Mouse (Mus musculus) heart, adult 18-20 months (tissue): ENCODE measurements around the gene Mmab. TPM values are rescaled to one million over a fixed set of nuclear protein-coding genes. Genes with fewer than 3 reads are reported as not detected.

Experiments used
- DNase-seq, 2 experiments: peaks; one replicate each; pipeline ENCODE4 v3.0.0; 2021 to 2022; ENCODE audit warnings: mixed read lengths in 1 of 2
- long read RNA-seq, 2 experiments: library from polyadenylated mRNA; stranded (forward); transcript quantifications; one replicate each; pipeline ENCODE4 v2.0.0; 2021
- total RNA-seq, 2 experiments: library from RNA; stranded (reverse); gene quantifications; 2 replicates each; pipeline ENCODE4 v1.2.3; 2021

Gene Mmab
- 10 to 100 TPM; 22.3 to 26.3 TPM for total RNA-seq
- long read RNA-seq, experiment 1, transcript Mmab-201 (9 exons, 3,020 nt): major isoform, 64 of 81 reads
- long read RNA-seq, experiment 1, partial matches to known transcripts: 1 of 81 reads
- long read RNA-seq, experiment 1, other reads (novel, unspliced or antisense): 14 of 81 reads
- long read RNA-seq, experiment 2, transcript Mmab-201 (9 exons, 3,020 nt): major isoform, 10 of 20 reads
- long read RNA-seq, experiment 2, partial matches to known transcripts: 2 of 20 reads
- long read RNA-seq, experiment 2, other reads (novel, unspliced or antisense): 6 of 20 reads

GRCm38 (mm10) chr5:114443566-114444367 is at the start of gene Mmab, which contains the start of gene Mvk:
Gene Mmab, minus strand, starts transcription at chr5:114444060.
Gene Mvk, plus strand, starts transcription at chr5:114444269.
- peak; percentile 98 to 99 for DNase-seq

DNA sequence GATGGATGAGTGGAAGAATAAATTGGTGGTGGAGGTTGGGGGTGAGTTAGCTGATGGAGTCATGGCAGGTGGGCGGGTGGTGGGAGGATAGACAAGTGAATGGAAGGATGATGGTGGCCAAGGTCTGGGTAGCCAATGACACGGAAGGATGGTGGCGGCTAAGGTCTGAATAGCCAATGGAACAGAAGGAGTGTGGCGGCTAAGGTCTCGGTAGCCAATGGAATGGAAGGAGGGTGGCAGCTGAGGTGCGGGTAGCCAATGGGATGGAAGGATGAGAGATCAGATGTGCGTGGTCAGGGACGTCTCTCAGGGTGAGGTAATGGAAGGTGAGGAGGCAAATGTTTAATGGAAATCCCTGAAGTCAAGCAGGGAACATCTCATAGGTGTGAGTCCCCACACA is 46.4 kb upstream of the Mmab start:
- DNase-seq: no peak

- no peak for DNase-seq
Observed at GRCm38 (mm10) chr5:114489570-114489969, 45.7 kb upstream of the Mmab start.

- peak in 1 of 2 experiments; percentile 15 for DNase-seq
Observed at GRCm38 (mm10) chr5:114485685-114486084, 41.8 kb upstream of the Mmab start.

GRCm38 (mm10) chr5:114482587-114483011 is 38.7 kb upstream of the Mmab start:
- no peak for DNase-seq

GRCm38 (mm10) chr5:114478267-114478666 is 34.4 kb upstream of the Mmab start:
- DNase-seq: no peak

- no peak for DNase-seq
Observed at GRCm38 (mm10) chr5:114474741-114475491, 31.1 kb upstream of the Mmab start.

DNA sequence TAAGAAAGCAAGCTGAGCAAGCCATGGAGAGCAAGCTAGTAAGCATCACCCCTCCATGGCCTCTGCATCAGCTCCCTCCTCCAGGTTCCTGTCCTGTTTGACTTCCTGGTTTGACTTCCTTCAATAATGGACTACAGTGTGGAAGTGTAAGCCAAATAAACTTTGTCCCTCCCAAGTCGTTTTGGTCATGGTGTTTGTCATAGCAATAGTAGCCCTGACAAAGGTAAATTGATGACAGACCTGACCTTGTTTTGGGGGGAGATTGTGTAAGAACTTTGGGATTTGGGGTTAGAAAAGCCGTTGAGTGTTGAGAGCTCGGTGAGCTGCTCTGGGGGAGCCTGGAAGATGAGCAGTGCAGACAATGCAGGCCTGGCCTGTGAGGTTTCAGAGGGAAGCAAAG is 26.5 kb upstream of the Mmab start:
- DNase-seq: no peak

DNA sequence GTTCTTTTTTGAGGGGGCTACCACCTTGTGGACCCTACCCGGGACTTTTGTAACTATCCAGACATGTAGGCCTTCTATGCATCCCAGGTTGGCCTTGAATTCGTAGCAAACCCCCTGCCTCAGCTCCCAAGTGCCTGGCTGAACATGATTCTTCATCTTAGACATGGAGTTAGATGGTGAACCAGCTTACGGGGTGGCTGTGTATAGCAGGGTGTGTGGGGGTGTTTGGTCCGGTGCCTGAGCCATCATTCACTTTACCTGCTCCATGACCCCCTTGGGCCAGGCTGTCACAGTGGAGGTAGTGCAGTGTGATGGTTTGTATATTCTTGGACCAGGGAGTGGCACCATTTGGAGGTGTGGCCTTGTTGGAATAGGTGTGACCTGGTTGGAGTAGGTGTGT is 24.1 kb upstream of the Mmab start:
- no peak for DNase-seq

DNA sequence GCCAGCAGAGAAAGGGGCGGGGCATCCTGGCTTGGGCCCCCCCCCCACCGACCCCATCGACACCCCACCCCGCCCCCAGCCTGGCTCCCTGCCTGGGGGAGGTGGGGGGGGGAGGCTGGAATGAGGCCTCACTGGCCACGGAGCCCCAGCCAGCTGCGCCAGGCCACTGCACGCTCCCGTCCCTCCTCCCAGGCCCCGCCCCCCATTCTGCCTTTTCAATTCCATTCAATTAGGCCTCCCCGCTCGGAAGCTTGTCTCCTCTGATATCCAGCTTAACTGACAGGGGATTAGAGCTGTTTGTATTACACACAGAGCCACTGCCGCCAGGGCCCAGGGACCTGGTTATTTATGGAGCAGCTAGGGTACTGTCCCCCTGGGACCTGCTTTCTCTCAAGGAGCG is 23.6 kb upstream of the Mmab start:
- DNase-seq: peak; percentile 56 to 72

DNA sequence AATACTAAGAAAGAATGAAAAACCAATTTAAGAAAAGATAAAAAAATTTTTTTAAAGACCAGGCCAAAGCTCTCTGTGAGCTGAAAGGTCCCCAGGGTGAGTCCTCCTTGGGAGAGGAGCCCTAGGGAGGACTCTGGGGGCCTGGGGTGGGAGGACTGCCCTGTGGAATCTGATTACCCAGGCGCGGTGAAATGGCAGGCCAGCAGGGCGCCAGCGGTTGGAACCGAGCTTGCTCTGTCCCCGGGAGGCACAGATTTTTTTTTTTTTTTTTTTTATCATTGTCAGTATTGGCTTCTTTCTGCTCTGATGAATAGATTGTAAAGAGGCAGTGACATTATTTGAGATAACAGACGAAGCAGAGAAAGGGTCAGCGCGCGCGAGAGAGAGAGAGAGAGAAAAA is 23.2 kb upstream of the Mmab start:
- no peak for DNase-seq

- DNase-seq: no peak
Observed at GRCm38 (mm10) chr5:114465641-114466040, 21.8 kb upstream of the Mmab start.

- no peak for DNase-seq
Observed at GRCm38 (mm10) chr5:114464561-114464960, 20.7 kb upstream of the Mmab start.

GRCm38 (mm10) chr5:114462067-114463040 is 18.5 kb upstream of the Mmab start:
- peak; percentile 73 to 74 for DNase-seq

GRCm38 (mm10) chr5:114461238-114461637 is 17.4 kb upstream of the Mmab start:
- peak; percentile 70 to 87 for DNase-seq

DNA sequence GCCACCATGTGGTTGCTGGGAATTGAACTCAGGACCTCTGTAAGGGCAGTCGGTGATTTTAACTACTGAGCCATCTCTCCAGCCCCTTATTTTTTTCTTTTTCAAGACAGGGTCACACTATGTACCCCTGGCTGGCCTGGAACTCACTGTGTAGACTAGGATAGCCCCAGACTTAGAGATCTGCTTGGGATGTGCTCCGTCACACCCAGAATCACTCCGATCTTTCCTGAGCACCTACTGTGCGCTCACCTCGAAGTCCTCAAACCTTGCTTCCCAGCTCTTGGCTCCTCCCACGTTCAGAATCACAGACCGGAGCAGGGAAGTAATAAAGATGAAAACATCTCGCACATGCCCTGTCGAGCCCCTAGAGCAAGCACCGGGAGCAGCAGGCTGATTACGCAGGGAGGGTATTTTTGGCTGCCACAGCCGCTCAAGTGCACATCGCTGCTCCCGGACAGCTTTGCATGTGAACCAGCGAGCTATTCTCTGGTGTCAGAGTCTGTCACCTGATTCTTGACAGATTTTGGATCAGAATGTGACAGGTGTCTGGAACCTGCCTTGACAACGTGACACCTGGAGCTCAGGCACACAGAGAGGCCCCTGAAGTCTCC is 13.2 kb upstream of the Mmab start:
- DNase-seq: no peak

- no peak for DNase-seq
Observed at GRCm38 (mm10) chr5:114456287-114456686, 12.4 kb upstream of the Mmab start.

DNA sequence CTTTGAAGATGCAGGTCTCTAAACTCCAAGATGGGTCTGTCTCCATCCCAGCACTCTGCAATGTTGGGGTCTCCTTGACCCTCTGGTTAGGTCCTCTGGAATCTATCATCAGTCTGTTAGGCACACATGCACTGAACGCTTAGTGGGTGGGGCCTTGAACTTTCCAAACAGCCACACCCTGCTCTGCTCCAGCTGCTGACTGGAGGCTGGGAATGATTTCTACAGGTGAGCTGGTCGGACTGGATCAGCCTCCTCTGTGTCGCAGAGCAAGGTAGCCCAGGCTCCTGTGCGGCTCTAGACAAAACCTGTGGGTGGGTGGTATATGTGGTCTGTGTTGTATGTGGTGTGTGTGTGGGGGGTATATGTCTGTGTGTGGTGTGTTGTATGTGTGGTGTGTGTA is 5.2 kb upstream of the Mmab start:
- DNase-seq: no peak

DNA sequence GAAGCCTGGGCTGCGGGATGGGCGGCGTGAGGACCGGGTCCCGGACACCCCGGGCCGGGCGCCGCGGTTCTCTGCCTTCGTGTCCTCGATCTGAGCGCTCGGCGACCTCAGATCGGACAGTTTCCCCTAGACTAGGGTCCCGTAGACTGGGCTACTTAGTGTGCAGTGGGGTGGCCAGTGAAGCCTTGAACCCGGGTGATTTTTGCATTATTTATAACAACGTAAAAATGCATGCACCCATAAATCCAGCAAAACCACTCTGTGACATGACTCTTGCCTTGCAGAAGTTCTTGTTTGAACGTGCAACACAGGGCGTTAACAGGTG is 470 bp upstream of the Mmab start:
- no peak for DNase-seq

DNA sequence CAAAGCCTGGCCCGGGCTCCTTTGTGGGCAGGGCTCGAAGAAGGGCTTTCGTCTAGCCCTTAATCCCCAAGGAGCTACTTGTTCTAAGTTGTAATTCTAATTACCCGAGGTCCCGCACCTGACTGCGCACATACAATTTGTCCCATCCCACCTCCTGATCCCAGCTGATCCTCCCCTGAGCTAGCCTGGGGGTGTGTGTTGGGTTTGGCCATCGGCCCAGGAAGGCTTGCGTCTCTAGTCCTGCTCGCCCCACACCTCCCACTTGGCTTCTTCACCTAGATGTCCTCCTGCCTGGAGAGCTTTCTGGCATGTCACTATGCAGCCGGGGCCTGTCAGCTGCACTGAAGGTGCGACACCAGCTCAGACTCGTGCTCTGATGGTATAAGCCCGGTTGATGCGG is 8.3 kb downstream of the Mmab start:
- DNase-seq: no peak

DNA sequence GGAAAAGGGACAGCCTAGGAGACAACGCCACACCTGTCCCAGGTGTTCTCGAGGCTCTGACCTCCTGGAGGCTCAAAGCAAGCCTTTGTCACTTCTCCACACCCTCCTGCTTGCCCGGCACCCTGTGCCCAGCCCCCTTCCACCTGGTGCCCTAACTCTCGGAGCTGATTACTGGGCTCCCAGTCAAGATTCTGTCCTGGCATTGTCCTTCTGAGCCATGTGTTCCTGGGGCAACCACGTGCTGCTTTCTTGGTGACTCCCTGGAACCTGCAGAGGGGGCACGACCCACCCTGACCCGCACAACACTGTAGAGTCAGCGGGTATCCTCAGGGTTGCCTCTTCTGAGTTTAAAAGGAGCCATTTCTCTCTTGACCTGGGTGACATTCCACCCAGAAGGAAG is 9.5 kb downstream of the Mmab start:
- DNase-seq: peak; percentile 42 to 46
